Mouse (Mus musculus) T-helper 1 cell (primary cell): ENCODE measurements around the gene Dusp19.

Source experiments
- in situ Hi-C: fragments of 300-600 bp; cut with MboI, MseI; formaldehyde crosslinking; loops from one replicate; pipeline ENCODE4 v1.15.1; 2025; ENCODE audit warnings: high pct_unique_total_duplicates

Dusp19 gene

GRCm38 (mm10) chr2:80616854-80617737 lies at the start of gene Dusp19, which contains the start of gene Nup35:
Gene Dusp19 (plus strand): TSS chr2:80617045.
Gene Nup35 (plus strand): TSS chr2:80617236.
- in situ Hi-C loops = no loop called here

GRCm38 (mm10) chr2:80567411-80567810 lies 49.4 kb upstream of the Dusp19 start:
- in situ Hi-C loops = no loop called here

- in situ Hi-C loops = no loop called here
Measured at GRCm38 (mm10) chr2:80570656-80571055, 46.2 kb upstream of the Dusp19 start.

GRCm38 (mm10) chr2:80577286-80577685 lies 39.6 kb upstream of the Dusp19 start:
- in situ Hi-C loops = loop anchor here (5.0 kb wide), 1 partner anchor 35 kb away; no protein-coding TSS in a partner anchor

GRCm38 (mm10) chr2:80579253-80579891 lies 37.5 kb upstream of the Dusp19 start:
- in situ Hi-C loops = loop anchor here (5.0 kb wide), 1 partner anchor 33 kb away; no protein-coding TSS in a partner anchor

GRCm38 (mm10) chr2:80580311-80580961 lies 36.4 kb upstream of the Dusp19 start:
- in situ Hi-C loops = no loop called here

GRCm38 (mm10) chr2:80581043-80581711 lies 35.7 kb upstream of the Dusp19 start, which contains the start of gene Nckap1:
Gene Nckap1 (minus strand): TSS chr2:80581380.
- in situ Hi-C loops = no loop called here

- in situ Hi-C loops = no loop called here
Measured at GRCm38 (mm10) chr2:80582356-80582755, 34.5 kb upstream of the Dusp19 start.

- in situ Hi-C loops = no loop called here
Measured at GRCm38 (mm10) chr2:80594215-80594918, 22.5 kb upstream of the Dusp19 start.

- in situ Hi-C loops = no loop called here
Measured at GRCm38 (mm10) chr2:80596960-80597359, 19.9 kb upstream of the Dusp19 start.

GRCm38 (mm10) chr2:80599850-80600249 lies 17.0 kb upstream of the Dusp19 start:
- in situ Hi-C loops = no loop called here

GRCm38 (mm10) chr2:80600611-80601010 lies 16.2 kb upstream of the Dusp19 start:
- in situ Hi-C loops = no loop called here

GRCm38 (mm10) chr2:80602756-80603155 lies 14.1 kb upstream of the Dusp19 start:
- in situ Hi-C loops = no loop called here

GRCm38 (mm10) chr2:80603771-80604426 lies 12.9 kb upstream of the Dusp19 start:
- in situ Hi-C loops = no loop called here

- in situ Hi-C loops = loop anchor here (5.0 kb wide), 1 partner anchor 35 kb away; no protein-coding TSS in a partner anchor
Measured at GRCm38 (mm10) chr2:80612286-80612685, 4.6 kb upstream of the Dusp19 start.

GRCm38 (mm10) chr2:80612796-80613195 lies 4.0 kb upstream of the Dusp19 start:
- in situ Hi-C loops = loop anchor here (5.0 kb wide), 1 partner anchor 35 kb away; no protein-coding TSS in a partner anchor

- in situ Hi-C loops = no loop called here
Measured at GRCm38 (mm10) chr2:80618991-80619390, 2.1 kb downstream of the Dusp19 start.

- in situ Hi-C loops = no loop called here
Measured at GRCm38 (mm10) chr2:80621921-80622320, 5.1 kb downstream of the Dusp19 start.

- in situ Hi-C loops = no loop called here
Measured at GRCm38 (mm10) chr2:80624523-80624922, 7.7 kb downstream of the Dusp19 start.

- in situ Hi-C loops = no loop called here
Measured at GRCm38 (mm10) chr2:80632336-80633026, 15.6 kb downstream of the Dusp19 start.
